In genomic region chr9:49051349-49051748, GRCm38 (mm10) we compare ENCODE assay signal across 8 mouse cellular contexts. TPM values are rescaled to one million over a fixed set of nuclear protein-coding genes. Genes with fewer than 3 reads are reported as not detected.
A peak's percentile ranks its signal among the peaks of the same experiment; 100 is the strongest.
DNase-seq lines count a peak whose midpoint lies in the region; ATAC-seq and TF ChIP-seq lines count a peak whose summit lies in the region.

No protein-coding gene starts in this region.

- no peak overlapping the region for H3K9ac ChIP-seq in kidney, embryonic 16.5 days (replicated peaks; ENCODE audit: low read length)

- H3K27ac ChIP-seq in kidney, adult 2 months (ENCODE audit: insufficient read depth, low read depth, low read length) = no peak overlapping the region
- no peak overlapping the region for H3K27ac ChIP-seq in kidney, embryonic 16.5 days (ENCODE audit: low read length)

- H3K36me3 ChIP-seq in kidney, adult 2 months (ENCODE audit: control insufficient read depth, insufficient read depth, low read length) = no peaks in the 10 kb centered on the region
- H3K36me3 ChIP-seq in kidney, embryonic 16.5 days (ENCODE audit: insufficient read depth, low read length) = no peaks in the 10 kb centered on the region

- intact Hi-C loops in heart, postnatal 25 days (cut with DNase I) = loop anchor here (5.0 to 10.0 kb wide), 2 partner anchors 404 to 557 kb away; partner anchors contain the start of genes Gm5617 and Rbm7
- intact Hi-C loops in left cerebral cortex, postnatal 14 days (cut with DNase I) = loop anchor here (2.0 kb wide), 1 partner anchor 405 kb away; no protein-coding TSS in a partner anchor

- H3K4me3 ChIP-seq in kidney, adult 2 months (ENCODE audit: insufficient read depth, low read depth, low read length) = no peak overlapping the region
- H3K4me3 ChIP-seq in kidney, embryonic 16.5 days (ENCODE audit: low read length) = no peak overlapping the region

- whole genome bisulfite sequencing in kidney, adult 2 months = 8% methylated on average over 5 of the region's 5 CpGs
- 16% methylated on average over 5 of the region's 5 CpGs for WGBS in kidney, embryonic 16.5 days

- no peak overlapping the region for H3K4me2 ChIP-seq in kidney, embryonic 16.5 days (replicated peaks; ENCODE audit: low read depth, low read length)

- peak; percentile 86 for TF ChIP-seq CTCF in kidney, adult 2 months (conservative IDR thresholded peaks at IDR 0.05; ENCODE audit: insufficient read depth, insufficient read length, low read depth, low read length)

- no peak for ATAC-seq in kidney, embryonic 16.5 days (ENCODE audit: low FRiP score, low TSS enrichment)
- ATAC-seq in activated CD4-positive, CD25-positive, alpha-beta regulatory T cell, adult 4 months = peak; percentile 17
- peak; percentile 39; the same call in 1 of the 2 replicates for ATAC-seq in neutrophil, adult 5-6 weeks (ENCODE audit: extremely low read depth, insufficient number of reproducible peaks, low FRiP score, poor library complexity, severe bottlenecking)

- no peaks in the 10 kb centered on the region for H3K27me3 ChIP-seq in kidney, adult 2 months (replicated peaks; ENCODE audit: control insufficient read depth, insufficient read depth, low read length)
- no peaks in the 10 kb centered on the region for H3K27me3 ChIP-seq in kidney, embryonic 16.5 days (ENCODE audit: insufficient read depth, low read length)

- no peak for TF ChIP-seq POLR2A in kidney, adult 2 months (IDR thresholded peaks at IDR 0.05; ENCODE audit: low read depth, low read length)

- H3K4me1 ChIP-seq in kidney, adult 2 months (ENCODE audit: control insufficient read depth, insufficient read depth, low read length) = no peaks in the 10 kb centered on the region
- H3K4me1 ChIP-seq in kidney, embryonic 16.5 days (ENCODE audit: insufficient read depth, low read length) = peaks cover 3% of the 10 kb centered on the region

- DNase-seq in kidney, adult 2 months = peak; percentile 66
- peak; percentile 41 to 64 for DNase-seq in cerebellum, postnatal 4 days (ENCODE audit: low spot score in 2 of 2)
- DNase-seq in heart, postnatal 25 days (ENCODE audit: low spot score) = peak; percentile 18
- peak; percentile 73 to 75 for DNase-seq in left cerebral cortex, postnatal 14 days (ENCODE audit: low spot score in 2 of 2)
- DNase-seq in thymus, postnatal 0 days (ENCODE audit: low spot score) = peak; percentile 61

- no peaks in the 10 kb centered on the region for H3K9me3 ChIP-seq in kidney, embryonic 16.5 days (ENCODE audit: low read length)

RNA-seq across cellular contexts. Expression of gene Zw10, which starts 4.1 kb away (rescaled TPM):
- polyA plus RNA-seq in kidney, adult 2 months (2012; rRNA removed) = 10.9 and 11.4 TPM in 2 replicates
- 40.1 and 41.0 TPM in 2 replicates for polyA plus RNA-seq in kidney, embryonic 16.5 days (2015; fragmentation: Nextera tagmentation; extraction: Ambion mirVana)
- 10 to 100 TPM; 33.5 to 38.6 TPM for polyA plus RNA-seq in activated CD4-positive, CD25-positive, alpha-beta regulatory T cell, adult 4 months (2017; shearing (Covaris generic))
- total RNA-seq in heart, postnatal 25 days (2021) = 10 to 100 TPM; 12.1 to 13.3 TPM
- 10 to 100 TPM; 14.4 to 14.5 TPM for total RNA-seq in left cerebral cortex, postnatal 14 days (2021)
- 28.9 and 30.6 TPM in 2 replicates for total RNA-seq in neutrophil, adult 5-6 weeks (2017)
- polyA plus RNA-seq in thymus, postnatal 0 days (2015; fragmentation: Nextera tagmentation; extraction: Ambion mirVana) = 39.3 and 40.5 TPM in 2 replicates

RNA-seq across cellular contexts. Expression of gene Tmprss5, which starts 29.7 kb away (rescaled TPM):
- polyA plus RNA-seq in kidney, adult 2 months (2012; rRNA removed) = 0.36 and 0.37 TPM in 2 replicates
- 0.19 and 0.45 TPM in 2 replicates for polyA plus RNA-seq in kidney, embryonic 16.5 days (2015; fragmentation: Nextera tagmentation; extraction: Ambion mirVana)
- polyA plus RNA-seq in activated CD4-positive, CD25-positive, alpha-beta regulatory T cell, adult 4 months (2017; shearing (Covaris generic)) = not detected
- total RNA-seq in heart, postnatal 25 days (2021) = not detected
- total RNA-seq in left cerebral cortex, postnatal 14 days (2021) = under 1 TPM; 0.51 to 0.59 TPM
- total RNA-seq in neutrophil, adult 5-6 weeks (2017) = not detected in 2 replicates
- polyA plus RNA-seq in thymus, postnatal 0 days (2015; fragmentation: Nextera tagmentation; extraction: Ambion mirVana) = 0.10 TPM in 1 of 2 replicates, not detected in the other

Comparison
In these comparisons a context has a peak if more than half of its experiments do, and no peak if none do; other contexts are left out.
1. DNase-seq: peak in every context shown above with its lines; median percentile 74 in left cerebral cortex, postnatal 14 days; 66 in kidney, adult 2 months; 61 in thymus, postnatal 0 days; 52 in cerebellum, postnatal 4 days; 18 in heart, postnatal 25 days.